12 mouse cellular contexts compared by ENCODE assay signal in the genomic region with DNA sequence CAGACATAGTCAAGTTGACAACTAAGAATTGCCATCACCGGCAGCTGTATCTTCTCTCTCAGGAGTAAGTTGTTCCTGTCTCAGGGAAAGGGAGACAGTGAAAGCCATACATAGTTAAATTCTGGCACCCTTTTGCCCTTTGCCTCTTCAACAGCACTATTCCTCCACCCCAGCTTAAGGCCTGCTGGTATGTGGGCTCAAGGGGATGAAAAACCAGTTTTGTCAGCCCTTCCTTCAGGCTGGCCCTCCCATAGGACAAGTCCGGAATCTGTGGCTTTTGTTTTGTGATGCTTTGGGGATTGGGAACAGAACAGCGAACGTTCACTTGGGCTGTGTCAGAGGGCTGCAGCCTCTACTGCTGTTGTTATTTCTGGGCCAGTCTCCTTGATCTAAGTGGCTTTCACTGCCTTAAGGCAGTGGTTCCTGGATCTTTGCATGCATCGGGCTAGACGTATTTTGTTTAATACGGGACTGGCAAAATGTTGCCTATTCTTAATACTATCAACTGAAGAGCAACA.
DNase-seq lines count a peak whose midpoint lies in the region; ATAC-seq lines count a peak whose summit lies in the region.
"Had no signal": no experiment of that assay in that cellular context is flagged by ENCODE, and none has a peak within 500 bp of the region (broad histone marks: within the 10 kb centered on the region; RNA-seq: fewer than 3 reads in every experiment).

No protein-coding gene starts in this region.

- H3K27ac ChIP-seq in kidney, embryonic 15.5 days = peak overlapping the region; percentile 7; the same call in 1 of the 2 replicates
- H3K27ac ChIP-seq in midbrain, embryonic 14.5 days (replicated peaks; ENCODE audit: low read depth, low read length) = no peak overlapping the region
- H3K27ac ChIP-seq: layer of hippocampus, adult 2 months; midbrain, embryonic 12.5 days had no signal

- peaks cover 17% of the 10 kb centered on the region for H3K4me1 ChIP-seq in kidney, embryonic 15.5 days
- peaks cover 6% of the 10 kb centered on the region; the same call in 1 of the 2 replicates for H3K4me1 ChIP-seq in midbrain, embryonic 14.5 days (ENCODE audit: control insufficient read depth, insufficient read depth, low read length)

- H3K27me3 ChIP-seq in kidney, embryonic 15.5 days = no peaks in the 10 kb centered on the region
- no peaks in the 10 kb centered on the region for H3K27me3 ChIP-seq in midbrain, embryonic 14.5 days (ENCODE audit: control insufficient read depth, insufficient read depth, low read length)

- H3K9me3 ChIP-seq in kidney, embryonic 15.5 days (replicated peaks) = no peaks in the 10 kb centered on the region
- H3K9me3 ChIP-seq in midbrain, embryonic 14.5 days (ENCODE audit: control insufficient read depth, low read length) = no peaks in the 10 kb centered on the region
- H3K9me3 ChIP-seq: midbrain, embryonic 12.5 days had no signal

- no peak overlapping the region for H3K4me3 ChIP-seq in kidney, embryonic 15.5 days (replicated peaks)
- H3K4me3 ChIP-seq in midbrain, embryonic 14.5 days (replicated peaks; ENCODE audit: low read depth, low read length) = no peak overlapping the region
- H3K4me3 ChIP-seq: midbrain, embryonic 12.5 days had no signal

- DNase-seq in embryo, embryonic 9.5 days (ENCODE audit: extremely low spot score) = peak; percentile 7
- DNase-seq in embryo, embryonic 10.5 days (ENCODE audit: low spot score) = no peak
- DNase-seq in kidney, postnatal 36 days = no peak
- peak; percentile 51 for DNase-seq in fat pad, adult 2 months (ENCODE audit: extremely low read depth, low read depth, low spot score)
- DNase-seq in midbrain, embryonic 14.5 days = no peak
- no peak for DNase-seq in adrenal gland, adult 2 months
- no peak for DNase-seq in cerebellum, adult 9-11 months
- DNase-seq: cerebellum, adult 11 months had no signal

- WGBS in kidney, embryonic 15.5 days = 52% methylated on average over 7 of the region's 7 CpGs
- WGBS in midbrain, embryonic 14.5 days = 59% methylated on average over 7 of the region's 7 CpGs

- ATAC-seq in kidney, embryonic 15.5 days (replicated peaks; ENCODE audit: low FRiP score) = no peak
- no peak for ATAC-seq in midbrain, embryonic 14.5 days (ENCODE audit: low FRiP score, low TSS enrichment)

- no peak overlapping the region for H3K9ac ChIP-seq in kidney, embryonic 15.5 days
- no peak overlapping the region for H3K9ac ChIP-seq in midbrain, embryonic 14.5 days (replicated peaks; ENCODE audit: low read length)
- H3K9ac ChIP-seq: midbrain, embryonic 12.5 days had no signal

- H3K36me3 ChIP-seq in kidney, embryonic 15.5 days = no peaks in the 10 kb centered on the region
- no peaks in the 10 kb centered on the region for H3K36me3 ChIP-seq in midbrain, embryonic 14.5 days (ENCODE audit: control insufficient read depth, insufficient read depth, low read length)
- H3K36me3 ChIP-seq: G1E; midbrain, embryonic 12.5 days had no signal

- peak overlapping the region; percentile 52 for H3K4me2 ChIP-seq in kidney, embryonic 15.5 days
- H3K4me2 ChIP-seq in midbrain, embryonic 14.5 days (ENCODE audit: low read length) = peak overlapping the region; percentile 28
- H3K4me2 ChIP-seq: midbrain, embryonic 12.5 days had no signal

Comparison
In these comparisons a context has a peak if more than half of its experiments do, and no peak if none do; other contexts are left out.
1. DNase-seq: peak in embryo, embryonic 9.5 days (single experiment) and fat pad, adult 2 months (single experiment); none in embryo, embryonic 10.5 days (single experiment), kidney, postnatal 36 days (0 of 2), midbrain, embryonic 14.5 days (single experiment), adrenal gland, adult 2 months (single experiment) and cerebellum, adult 9-11 months (single experiment).